Mouse (Mus musculus) kidney, adult 2 months (tissue): ENCODE results near the gene Anxa9. TPM values are rescaled to one million over a fixed set of nuclear protein-coding genes. Genes with fewer than 3 reads are reported as not detected.

Source experiments
- DNase-seq: peaks from one replicate; pipeline ENCODE4 v3.0.0; 2021
- H3K27ac ChIP-seq: fragments of 200-500 bp; 2 replicates; pipeline ENCODE4 v1.5.1; 2012; ENCODE audit warnings: low read depth, low read length, control low read depth, inconsistent platforms; ENCODE audit not compliant: insufficient read depth
- H3K27me3 ChIP-seq: fragments of 200-500 bp; replicated peaks from 2 replicates; pipeline ENCODE4 v1.6.1; 2012; ENCODE audit warnings: mild to moderate bottlenecking, moderate library complexity, low read length, inconsistent platforms; ENCODE audit not compliant: control insufficient read depth, insufficient read depth
- H3K36me3 ChIP-seq: fragments of 200-500 bp; 2 replicates; pipeline ENCODE4 v1.6.1; 2012; ENCODE audit warnings: mild to moderate bottlenecking, moderate library complexity, low read length, inconsistent platforms; ENCODE audit not compliant: control insufficient read depth, insufficient read depth
- H3K4me1 ChIP-seq: fragments of 200-500 bp; 2 replicates; pipeline ENCODE4 v1.6.1; 2011; ENCODE audit warnings: low read length; ENCODE audit not compliant: control insufficient read depth, insufficient read depth
- H3K4me3 ChIP-seq: fragments of 200-500 bp; 2 replicates; pipeline ENCODE4 v1.5.1; 2011; ENCODE audit warnings: mild to moderate bottlenecking, low read depth, low read length, control low read depth; ENCODE audit not compliant: insufficient read depth
- CTCF ChIP-seq: fragments of 200-500 bp; conservative IDR thresholded peaks from 2 replicates; pipeline ENCODE4 v1.5.1; 2011; ENCODE audit warnings: low read depth, mild to moderate bottlenecking, control low read depth, low read length, moderate library complexity, mixed read lengths; ENCODE audit not compliant: insufficient read depth, insufficient read length
- POLR2A ChIP-seq: fragments of 200-500 bp; IDR thresholded peaks from one replicate; pipeline ENCODE4 v1.6.1; 2011; ENCODE audit warnings: low read depth, low read length, control low read depth
- WGBS: fragments of 180-500 bp; shearing (Covaris S2); methylation state at CpG from one replicate; pipeline ENCODE4 v1.1.7; 2018; 5-methylcytosine and 5-hydroxymethylcytosine counted together
- polyA plus RNA-seq: library from polyadenylated mRNA; depleted of rRNA; stranded (reverse); fragments of >200 nt; gene quantifications from 2 replicates; pipeline ENCODE4 v1.2.3, GENCODE M21; 2012

Gene Anxa9
- polyA plus RNA-seq, 1 experiment: 5.6 TPM

- H3K27ac ChIP-seq: peak overlapping the region; percentile 64
These were observed 39.1 kb downstream of the Anxa9 start for GRCm38 (mm10) chr3:95267855-95268254.

GRCm38 (mm10) chr3:95266052-95266451 lies 40.9 kb downstream of the Anxa9 start:
- Histone ChIP-seq H3K4me1 (peaks cover 17% of the 10 kb centered on the region), H3K27me3 (no peaks in the 10 kb centered on the region), H3K36me3 (no peaks in the 10 kb centered on the region), H3K27ac (no peak overlapping the region), H3K4me3 (no peak overlapping the region)
- DNase-seq: no peak
- no peak for TF ChIP-seq POLR2A
- 97% methylated on average over 3 of the region's 3 CpGs for WGBS

More at GRCm38 (mm10) chr3:95267855-95268254, 39.1 kb downstream of the Anxa9 start:
- Histone ChIP-seq H3K27me3 (no peaks in the 10 kb centered on the region), H3K36me3 (no peaks in the 10 kb centered on the region), H3K4me3 (no peak overlapping the region), H3K4me1 (peaks cover 17% of the 10 kb centered on the region)
- peak; percentile 69 for DNase-seq
- TF ChIP-seq POLR2A (no peak), CTCF (no peak)

GRCm38 (mm10) chr3:95264724-95265123 lies 42.3 kb downstream of the Anxa9 start:
- H3K27ac ChIP-seq: no peak overlapping the region
- peaks cover 12% of the 10 kb centered on the region for H3K4me1 ChIP-seq
- no peak overlapping the region for H3K4me3 ChIP-seq
- no peak for DNase-seq
- 76% methylated on average over 1 of the region's 1 CpGs for WGBS
- no peaks in the 10 kb centered on the region for H3K36me3 ChIP-seq
- no peaks in the 10 kb centered on the region for H3K27me3 ChIP-seq
- no peak for TF ChIP-seq POLR2A
- TF ChIP-seq CTCF: no peak

GRCm38 (mm10) chr3:95263089-95263739 lies 43.8 kb downstream of the Anxa9 start:
- no peak for TF ChIP-seq POLR2A
- TF ChIP-seq CTCF: peak; percentile 88
- Histone ChIP-seq H3K4me3 (no peak overlapping the region), H3K27ac (no peak overlapping the region), H3K4me1 (peaks cover 5% of the 10 kb centered on the region; the same call in 1 of the 2 replicates), H3K27me3 (no peaks in the 10 kb centered on the region), H3K36me3 (no peaks in the 10 kb centered on the region)
- 39% methylated on average over 11 of the region's 11 CpGs for WGBS
- DNase-seq: peak; percentile 95

GRCm38 (mm10) chr3:95261975-95262374 lies 45.0 kb downstream of the Anxa9 start:
- no peak for DNase-seq
- Histone ChIP-seq H3K36me3 (no peaks in the 10 kb centered on the region; the same call in 1 of the 2 replicates), H3K27ac (no peak overlapping the region), H3K4me3 (no peak overlapping the region), H3K27me3 (no peaks in the 10 kb centered on the region), H3K4me1 (no peaks in the 10 kb centered on the region)
- TF ChIP-seq POLR2A (no peak), CTCF (no peak)
- WGBS: 91% methylated on average over 4 of the region's 4 CpGs

GRCm38 (mm10) chr3:95256931-95257330 lies 50.0 kb downstream of the Anxa9 start:
- H3K27me3 ChIP-seq: no peaks in the 10 kb centered on the region
- no peaks in the 10 kb centered on the region; the same call in none of the 2 replicates for H3K36me3 ChIP-seq
- H3K27ac ChIP-seq: peak overlapping the region; percentile 36; the same call in 1 of the 2 replicates
- no peak overlapping the region for H3K4me3 ChIP-seq
- peak; percentile 79 for DNase-seq
- WGBS: 57% methylated on average over 5 of the region's 5 CpGs
- H3K4me1 ChIP-seq: no peaks in the 10 kb centered on the region
- TF ChIP-seq POLR2A: no peak
- TF ChIP-seq CTCF: no peak

- no peaks in the 10 kb centered on the region for H3K27me3 ChIP-seq
- 57% methylated on average over 7 of the region's 7 CpGs for WGBS
- TF ChIP-seq POLR2A: no peak
- TF ChIP-seq CTCF: no peak
- no peaks in the 10 kb centered on the region; the same call in 1 of the 2 replicates for H3K36me3 ChIP-seq
- DNase-seq: no peak
- no peaks in the 10 kb centered on the region for H3K4me1 ChIP-seq
- no peak within 1 kb of the TSS for H3K4me3 ChIP-seq
- H3K27ac ChIP-seq: no peak within 1 kb of the TSS
These were observed 56.1 kb downstream of the Anxa9 start, which contains the start of gene Bnipl for GRCm38 (mm10) chr3:95250783-95251424. Gene Bnipl (minus strand): TSS chr3:95251193.
